Mouse (Mus musculus) cerebellum, adult 11 months (tissue): Measurements from ENCODE around the gene Fam171b.

Experiments
- DNase-seq: peaks from one replicate; pipeline ENCODE4 v3.0.0; 2022

The Fam171b gene

DNA sequence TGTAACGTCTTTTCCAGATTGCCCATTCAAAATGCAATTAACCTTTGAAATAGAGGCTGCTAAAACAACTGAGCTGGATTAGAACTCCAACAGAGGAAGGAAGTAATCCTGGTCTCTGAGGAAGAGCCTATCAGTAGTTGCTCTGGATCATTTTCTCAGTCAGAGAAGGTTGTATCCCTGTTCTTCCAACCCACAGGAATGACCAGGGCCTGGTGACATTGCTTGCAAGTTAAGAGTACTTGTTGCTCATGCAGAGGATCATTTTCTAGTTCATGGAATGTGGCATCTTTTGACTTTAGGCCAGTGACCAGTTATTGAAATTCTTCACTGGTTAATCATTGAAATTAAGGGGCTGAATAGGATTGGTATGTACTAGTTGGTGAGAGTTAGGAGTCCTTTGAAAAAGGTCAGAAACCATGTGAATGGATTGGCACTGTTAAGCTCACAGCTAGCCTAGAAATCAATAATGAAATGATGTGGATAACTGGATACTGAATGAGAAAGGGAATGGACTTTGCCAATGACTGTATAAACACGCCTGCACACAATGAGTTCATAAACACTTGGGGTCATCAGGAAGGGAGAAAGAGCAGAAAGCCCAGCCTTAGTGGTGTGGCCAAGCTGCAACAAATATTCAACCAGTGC lies 89.6 kb downstream of the Fam171b start:
- no peak for DNase-seq

DNA sequence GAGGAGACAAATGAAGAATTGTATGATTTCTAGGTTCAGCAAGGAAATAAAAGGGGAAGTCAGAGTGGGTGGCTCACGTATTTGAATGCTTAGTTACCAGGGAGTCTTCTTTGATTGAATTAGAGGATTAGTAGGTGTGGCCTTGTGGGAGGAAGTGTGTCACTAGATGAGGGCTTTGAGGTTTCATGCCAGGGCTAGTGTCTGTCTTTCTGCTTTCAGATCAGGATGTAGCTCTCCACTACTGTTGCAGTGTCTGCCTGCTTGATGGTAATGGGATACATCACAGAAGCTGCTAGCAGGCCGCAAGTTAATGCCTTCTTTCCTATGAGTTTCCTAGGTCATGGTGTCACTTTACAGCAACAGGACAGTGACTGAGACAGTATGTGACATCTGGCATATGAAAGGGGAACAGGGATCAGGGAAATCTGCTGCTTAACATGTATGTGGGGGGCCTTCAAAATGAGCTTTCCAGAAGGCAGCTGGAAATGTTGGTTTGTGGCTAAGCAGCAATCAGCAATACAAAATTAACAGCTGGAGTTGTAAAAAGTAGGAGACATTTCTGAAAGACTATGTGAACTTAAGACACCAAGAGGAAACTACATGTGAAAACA lies 117.1 kb downstream of the Fam171b start:
- DNase-seq: no peak
